Mouse (Mus musculus): Measurements from ENCODE around the gene Eps8l3. TPM values are rescaled to one million over a fixed set of nuclear protein-coding genes. Genes with fewer than 3 reads are reported as not detected.

Eps8l3 gene
- 0.13 TPM in 1 of 2 replicates, not detected in the other for polyA plus RNA-seq (2015; fragmentation: Nextera tagmentation; extraction: Ambion mirVana)

DNA sequence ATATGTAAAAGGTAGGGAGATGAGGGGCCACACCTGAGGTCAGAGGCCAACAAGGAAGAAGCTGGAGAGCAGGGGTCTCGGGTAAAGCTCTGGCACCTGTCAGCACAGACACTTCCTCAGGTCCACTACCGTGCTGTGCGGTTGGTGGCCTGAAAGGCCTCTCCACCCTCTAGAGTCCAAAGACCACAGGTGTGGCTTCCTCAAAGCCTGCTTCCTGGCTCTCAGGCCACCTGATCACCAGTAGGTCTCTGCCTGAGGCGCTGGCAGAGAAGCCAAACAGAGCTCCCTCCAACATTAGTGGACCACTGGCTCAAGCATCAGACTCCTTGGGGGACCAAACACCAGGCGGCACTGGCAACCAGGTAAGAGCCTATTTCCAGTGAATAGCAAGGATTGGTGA is at the start of gene Eps8l3:
Gene Eps8l3, plus strand, starts transcription at position 225 of the 400 bp plus-strand sequence.
- Histone ChIP-seq H3K4me3 (no peak within 1 kb of the TSS), H3K4me1 (replicated peaks) (no peaks in the 10 kb centered on the region), H3K9ac (no peak within 1 kb of the TSS), H3K4me2 (no peak within 1 kb of the TSS), H3K27me3 (no peaks in the 10 kb centered on the region), H3K9me3 (no peaks in the 10 kb centered on the region), H3K36me3 (no peaks in the 10 kb centered on the region), H3K27ac (replicated peaks) (no peak within 1 kb of the TSS)
- 86% methylated on average over 5 of the region's 5 CpGs for WGBS
- ATAC-seq (ENCODE audit: low FRiP score, low read depth): no peak

DNA sequence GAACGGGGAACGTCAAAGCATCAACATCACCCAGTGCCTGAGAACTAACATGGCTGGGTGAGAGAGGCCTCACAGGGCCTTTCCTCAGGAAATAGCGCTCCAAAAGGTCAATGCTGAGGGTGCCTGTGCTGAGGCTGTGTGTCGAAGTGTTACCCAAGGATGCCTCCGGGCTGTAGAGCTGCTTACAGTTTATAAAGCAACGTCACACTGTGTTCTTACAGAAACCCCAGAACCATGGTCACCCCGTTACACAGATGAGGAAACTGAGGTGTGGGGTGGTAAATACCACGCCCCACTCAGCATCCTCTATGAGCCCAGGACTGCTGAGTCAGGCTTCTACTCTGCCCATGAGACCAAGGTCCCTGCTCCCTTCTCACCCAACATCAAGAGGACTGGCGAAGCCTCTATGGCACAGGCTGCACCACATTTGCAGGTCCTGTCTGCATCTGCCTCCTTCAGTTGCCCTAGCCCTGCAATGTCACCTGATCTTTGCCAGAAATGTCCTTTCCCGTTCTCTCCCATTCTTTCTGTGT is 49.1 kb upstream of the Eps8l3 start:
- WGBS: 90% methylated on average over 10 of the region's 10 CpGs
- Histone ChIP-seq H3K27ac (replicated peaks) (no peak overlapping the region), H3K9me3 (no peaks in the 10 kb centered on the region), H3K9ac (no peak overlapping the region), H3K4me1 (replicated peaks) (peaks cover 9% of the 10 kb centered on the region), H3K4me3 (no peak overlapping the region), H3K27me3 (no peaks in the 10 kb centered on the region), H3K36me3 (no peaks in the 10 kb centered on the region), H3K4me2 (no peak overlapping the region)
- no peak for ATAC-seq (ENCODE audit: low FRiP score, low read depth)

DNA sequence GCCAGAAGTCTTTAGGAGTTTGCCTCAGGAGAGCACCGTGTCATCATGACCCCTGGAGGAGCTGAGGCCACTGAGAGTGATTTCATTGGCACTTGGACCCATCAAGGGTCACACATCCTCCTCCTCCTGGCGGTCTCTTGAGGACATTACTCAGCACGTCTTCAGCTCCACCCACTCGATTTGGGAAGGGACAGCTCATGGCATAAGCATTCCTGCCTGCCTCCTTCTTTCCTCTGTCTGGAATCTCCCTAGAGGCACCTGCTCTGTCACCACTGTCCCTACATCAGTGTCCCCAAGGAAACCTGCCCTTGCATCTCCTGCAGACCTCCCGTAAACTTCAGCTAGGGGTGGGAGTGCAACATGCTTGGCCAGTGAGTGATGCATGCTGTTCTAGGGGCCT is 48.5 kb upstream of the Eps8l3 start:
- 62% methylated on average over 5 of the region's 5 CpGs for WGBS

DNA sequence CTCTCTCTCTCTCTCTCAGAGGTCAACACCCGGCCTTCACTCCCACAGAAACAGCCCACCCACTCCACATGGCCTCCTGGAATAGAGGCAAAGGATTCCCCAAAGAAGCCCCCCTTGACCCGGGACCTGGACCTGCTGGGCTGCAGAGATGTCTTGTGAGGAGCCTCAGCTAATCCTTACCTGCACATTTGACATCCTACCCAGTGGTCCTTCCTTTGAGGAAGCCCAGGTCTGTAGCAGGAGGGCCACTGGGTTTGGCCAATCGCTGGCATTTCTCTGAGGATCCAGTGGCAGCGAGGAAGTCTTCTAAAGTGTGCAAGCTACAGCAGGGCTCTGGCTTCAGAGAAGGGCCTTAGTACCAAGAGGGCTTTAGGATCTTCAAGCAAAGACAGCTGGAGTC is 48.0 kb upstream of the Eps8l3 start:
- no peaks in the 10 kb centered on the region for H3K9me3 ChIP-seq
- H3K4me1 ChIP-seq (replicated peaks): peaks cover 18% of the 10 kb centered on the region
- no peaks in the 10 kb centered on the region for H3K27me3 ChIP-seq
- no peak overlapping the region for H3K4me2 ChIP-seq
- no peak overlapping the region for H3K9ac ChIP-seq
- H3K4me3 ChIP-seq: no peak overlapping the region
- 84% methylated on average over 4 of the region's 4 CpGs for WGBS
- no peaks in the 10 kb centered on the region for H3K36me3 ChIP-seq
- no peak overlapping the region for H3K27ac ChIP-seq (replicated peaks)
- ATAC-seq (ENCODE audit: low FRiP score, low read depth): no peak

More for the DNA sequence above, 48.5 kb upstream of the Eps8l3 start:
- Histone ChIP-seq H3K27ac (replicated peaks) (no peak overlapping the region), H3K36me3 (no peaks in the 10 kb centered on the region), H3K9me3 (no peaks in the 10 kb centered on the region), H3K27me3 (no peaks in the 10 kb centered on the region), H3K9ac (no peak overlapping the region), H3K4me3 (no peak overlapping the region), H3K4me1 (replicated peaks) (peaks cover 14% of the 10 kb centered on the region), H3K4me2 (no peak overlapping the region)
- no peak for ATAC-seq (ENCODE audit: low FRiP score, low read depth)

DNA sequence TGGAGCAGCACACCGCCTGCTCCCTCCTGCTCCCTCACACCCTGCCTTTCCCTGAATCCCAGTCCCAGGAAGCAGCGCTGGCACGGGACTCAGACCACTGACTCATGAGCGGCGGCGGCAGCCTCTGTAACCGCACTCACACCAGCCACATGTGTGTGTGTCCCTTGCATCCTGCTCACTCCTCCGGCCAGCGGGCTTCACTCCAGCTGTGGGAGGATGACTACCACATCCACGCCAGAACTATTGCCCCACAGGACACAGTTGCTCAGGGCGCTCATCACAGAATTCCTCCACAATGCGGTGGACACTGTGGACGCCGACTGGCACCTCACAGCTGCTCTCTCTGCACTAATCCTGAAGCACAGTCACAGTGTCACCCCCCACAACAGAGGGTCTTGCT is 47.4 kb upstream of the Eps8l3 start:
- WGBS: 67% methylated on average over 14 of the region's 14 CpGs
- no peak for ATAC-seq (ENCODE audit: low FRiP score, low read depth)
- Histone ChIP-seq H3K9ac (no peak overlapping the region), H3K9me3 (no peaks in the 10 kb centered on the region), H3K4me1 (replicated peaks) (peaks cover 22% of the 10 kb centered on the region), H3K27ac (replicated peaks) (no peak overlapping the region), H3K4me3 (no peak overlapping the region), H3K4me2 (no peak overlapping the region), H3K36me3 (no peaks in the 10 kb centered on the region), H3K27me3 (no peaks in the 10 kb centered on the region)

DNA sequence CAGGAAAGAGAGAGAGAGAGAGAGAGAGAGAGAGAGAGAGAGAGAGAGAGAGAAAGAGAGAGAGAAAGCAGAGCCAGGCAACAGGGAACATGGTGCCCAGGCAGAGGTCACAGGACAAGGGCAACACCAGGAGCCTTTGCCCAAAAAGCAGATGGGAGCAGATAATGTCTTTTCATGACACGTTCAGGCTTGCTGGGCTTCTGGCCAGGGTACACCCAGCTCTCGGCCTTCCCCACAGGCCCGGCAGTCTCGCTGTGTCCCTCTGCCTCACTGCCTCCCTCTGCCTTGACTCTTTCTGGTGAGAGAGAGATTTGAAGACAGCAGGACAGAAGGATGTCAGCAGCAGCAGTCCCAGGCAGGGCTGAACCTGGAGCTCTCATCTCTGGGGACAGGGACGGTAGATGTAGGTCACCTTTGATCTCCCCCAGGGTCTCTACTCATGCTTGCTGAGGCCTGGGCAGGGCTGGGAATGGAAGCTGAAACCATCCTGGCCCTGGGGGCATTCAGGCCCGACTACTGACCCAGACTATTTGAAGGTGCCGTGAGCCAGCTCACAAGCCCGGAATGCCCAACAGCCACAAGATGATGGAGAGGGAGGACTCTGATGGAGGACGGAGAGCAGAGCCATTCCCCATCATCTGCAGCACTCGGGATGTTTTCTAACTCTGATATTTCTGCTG is 45.0 kb upstream of the Eps8l3 start:
- H3K4me1 ChIP-seq (replicated peaks): peaks cover 22% of the 10 kb centered on the region
- WGBS: 64% methylated on average over 10 of the region's 10 CpGs
- H3K27me3 ChIP-seq: no peaks in the 10 kb centered on the region
- no peaks in the 10 kb centered on the region for H3K36me3 ChIP-seq
- no peaks in the 10 kb centered on the region for H3K9me3 ChIP-seq
- no peak overlapping the region for H3K4me2 ChIP-seq
- no peak for ATAC-seq (ENCODE audit: low FRiP score, low read depth)
- H3K4me3 ChIP-seq: no peak overlapping the region
- no peak overlapping the region for H3K27ac ChIP-seq (replicated peaks)
- no peak overlapping the region for H3K9ac ChIP-seq

DNA sequence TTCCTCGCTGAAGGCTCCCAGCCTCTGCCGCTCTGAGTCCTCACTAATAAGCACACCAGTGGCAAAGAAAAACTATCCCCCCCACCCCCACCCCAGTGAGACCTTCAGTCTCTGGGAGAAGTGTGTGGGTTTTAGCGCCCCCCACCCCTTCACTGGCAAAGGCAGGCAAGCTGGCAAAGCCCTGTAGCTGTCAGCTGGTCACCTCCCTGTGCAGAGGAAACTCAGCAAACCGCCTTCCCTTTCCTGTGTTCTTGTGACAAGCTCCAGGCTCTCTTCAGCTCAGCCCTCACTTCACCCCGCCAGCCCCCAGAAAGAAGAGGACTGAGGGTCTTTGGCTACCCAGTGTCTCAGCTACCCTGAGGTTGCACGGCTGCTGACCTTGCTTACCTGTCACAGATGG is 44.4 kb upstream of the Eps8l3 start:
- H3K27ac ChIP-seq (replicated peaks): no peak overlapping the region
- H3K4me1 ChIP-seq (replicated peaks): peaks cover 22% of the 10 kb centered on the region
- H3K9me3 ChIP-seq: no peaks in the 10 kb centered on the region
- H3K36me3 ChIP-seq: no peaks in the 10 kb centered on the region
- H3K9ac ChIP-seq: no peak overlapping the region
- no peak overlapping the region for H3K4me3 ChIP-seq
- 54% methylated on average over 6 of the region's 6 CpGs for WGBS
- H3K27me3 ChIP-seq: no peaks in the 10 kb centered on the region
- no peak overlapping the region for H3K4me2 ChIP-seq
- peak; percentile 23; the same call in 1 of the 2 replicates for ATAC-seq (ENCODE audit: low FRiP score, low read depth)

DNA sequence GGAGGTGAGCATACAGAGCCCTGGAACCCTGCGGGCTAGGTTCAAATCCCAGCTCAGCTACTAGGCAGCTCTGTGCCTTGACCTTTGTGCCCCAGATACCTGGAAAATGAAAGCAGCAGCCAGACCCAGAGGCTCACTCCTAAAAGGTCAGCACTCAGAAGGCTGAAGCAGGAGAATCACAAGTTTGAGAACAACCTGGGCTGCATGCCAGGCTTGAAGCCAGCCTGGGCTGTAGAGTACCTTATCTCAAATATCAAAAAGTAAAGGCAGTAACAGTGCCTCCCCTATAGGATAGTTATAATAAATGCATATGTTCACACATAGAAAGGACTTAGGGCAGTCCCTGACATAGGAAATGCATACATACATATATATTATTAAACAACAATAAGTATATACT is 43.7 kb upstream of the Eps8l3 start:
- 0 out of 2 replicates have a peak, but pooled peaks have one; percentile 6 for ATAC-seq (ENCODE audit: low FRiP score, low read depth)
- Histone ChIP-seq H3K36me3 (no peaks in the 10 kb centered on the region), H3K27ac (replicated peaks) (no peak overlapping the region), H3K9me3 (no peaks in the 10 kb centered on the region), H3K9ac (no peak overlapping the region), H3K4me2 (no peak overlapping the region), H3K4me1 (replicated peaks) (peaks cover 22% of the 10 kb centered on the region), H3K4me3 (no peak overlapping the region), H3K27me3 (no peaks in the 10 kb centered on the region)
- 53% methylated on average over 1 of the region's 1 CpGs for WGBS

DNA sequence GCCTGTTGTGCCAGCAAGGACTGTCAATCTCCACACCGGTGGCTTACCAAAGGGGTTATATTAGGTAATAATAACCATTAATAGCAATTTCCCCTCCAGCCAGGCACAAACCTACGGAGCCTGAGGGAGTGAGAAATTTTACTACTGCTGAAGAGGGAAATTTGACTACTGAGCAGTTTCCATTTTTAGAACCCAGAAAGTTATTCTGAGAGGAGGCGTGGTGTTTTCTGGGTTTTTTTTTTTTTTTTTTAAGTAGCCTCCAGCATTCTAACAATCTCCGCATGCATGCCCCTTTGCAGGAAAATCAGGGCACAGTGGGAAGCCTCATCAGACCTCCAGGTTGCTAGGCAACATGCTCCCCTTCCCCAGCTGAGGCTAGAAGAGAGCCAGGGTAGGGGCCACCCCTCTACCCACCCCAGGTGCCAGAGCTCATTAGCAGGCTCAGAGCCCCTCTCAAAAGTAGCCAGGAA is 43.1 kb upstream of the Eps8l3 start:
- Histone ChIP-seq H3K27ac (replicated peaks) (0 out of 2 replicates have a peak overlapping the region, but pooled peaks have one; percentile 17), H3K9me3 (no peaks in the 10 kb centered on the region), H3K4me1 (replicated peaks) (peaks cover 22% of the 10 kb centered on the region), H3K9ac (no peak overlapping the region), H3K36me3 (no peaks in the 10 kb centered on the region), H3K4me2 (no peak overlapping the region), H3K4me3 (no peak overlapping the region), H3K27me3 (no peaks in the 10 kb centered on the region)
- ATAC-seq (ENCODE audit: low FRiP score, low read depth): peak; percentile 67; the same call in 1 of the 2 replicates
- 19% methylated on average over 4 of the region's 4 CpGs for WGBS

DNA sequence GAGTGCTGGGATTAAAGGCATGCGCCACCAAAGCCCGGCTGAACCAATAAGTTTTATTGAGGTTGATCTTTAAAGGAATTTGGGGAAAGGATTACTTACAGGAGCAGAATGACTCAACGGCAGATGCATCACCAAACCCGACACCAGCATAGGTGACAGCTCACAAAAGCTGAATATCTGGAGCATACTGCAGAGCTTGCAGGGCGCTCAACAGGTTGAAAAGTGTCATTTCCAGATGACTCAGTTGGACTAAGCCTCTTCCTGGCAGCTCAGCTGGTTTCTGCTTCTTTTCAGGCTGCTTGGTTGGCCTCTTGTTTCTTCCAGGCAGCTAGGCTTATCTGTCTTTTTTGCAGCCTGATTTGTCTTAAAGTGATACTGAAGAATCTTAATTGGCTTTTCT is 41.7 kb upstream of the Eps8l3 start:
- H3K36me3 ChIP-seq: no peaks in the 10 kb centered on the region
- 93% methylated on average over 5 of the region's 5 CpGs for WGBS
- no peak overlapping the region for H3K4me2 ChIP-seq
- no peak overlapping the region for H3K9ac ChIP-seq
- H3K27ac ChIP-seq (replicated peaks): no peak overlapping the region
- no peak overlapping the region for H3K4me3 ChIP-seq
- no peaks in the 10 kb centered on the region for H3K9me3 ChIP-seq
- peaks cover 22% of the 10 kb centered on the region for H3K4me1 ChIP-seq (replicated peaks)
- no peaks in the 10 kb centered on the region for H3K27me3 ChIP-seq
- no peak for ATAC-seq (ENCODE audit: low FRiP score, low read depth)

DNA sequence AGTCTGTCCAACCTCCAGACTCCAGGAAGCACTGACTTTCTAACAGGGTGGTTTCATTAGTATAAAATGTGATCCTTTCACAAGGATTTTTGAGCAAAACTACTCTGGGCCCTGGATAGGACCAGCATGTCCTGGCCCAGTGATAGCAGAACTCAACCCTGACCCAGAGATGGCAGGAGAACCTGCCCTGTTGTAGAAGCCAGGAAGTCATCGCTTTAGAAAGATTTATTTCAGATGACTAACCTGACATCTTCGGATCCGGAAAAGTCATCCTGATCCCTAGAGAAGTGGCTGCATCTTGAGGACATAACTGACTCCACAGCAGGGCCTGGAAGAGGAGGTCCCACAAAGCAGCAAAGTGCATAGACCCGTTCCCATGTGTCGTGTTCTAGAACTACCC is 37.2 kb upstream of the Eps8l3 start:
- 91% methylated on average over 5 of the region's 5 CpGs for WGBS
- no peaks in the 10 kb centered on the region for H3K9me3 ChIP-seq
- H3K4me2 ChIP-seq: no peak overlapping the region
- no peak for ATAC-seq (ENCODE audit: low FRiP score, low read depth)
- H3K27ac ChIP-seq (replicated peaks): no peak overlapping the region
- H3K4me3 ChIP-seq: no peak overlapping the region
- H3K27me3 ChIP-seq: no peaks in the 10 kb centered on the region
- H3K4me1 ChIP-seq (replicated peaks): peaks cover 11% of the 10 kb centered on the region; the same call in 1 of the 2 replicates
- H3K36me3 ChIP-seq: no peaks in the 10 kb centered on the region
- H3K9ac ChIP-seq: no peak overlapping the region

DNA sequence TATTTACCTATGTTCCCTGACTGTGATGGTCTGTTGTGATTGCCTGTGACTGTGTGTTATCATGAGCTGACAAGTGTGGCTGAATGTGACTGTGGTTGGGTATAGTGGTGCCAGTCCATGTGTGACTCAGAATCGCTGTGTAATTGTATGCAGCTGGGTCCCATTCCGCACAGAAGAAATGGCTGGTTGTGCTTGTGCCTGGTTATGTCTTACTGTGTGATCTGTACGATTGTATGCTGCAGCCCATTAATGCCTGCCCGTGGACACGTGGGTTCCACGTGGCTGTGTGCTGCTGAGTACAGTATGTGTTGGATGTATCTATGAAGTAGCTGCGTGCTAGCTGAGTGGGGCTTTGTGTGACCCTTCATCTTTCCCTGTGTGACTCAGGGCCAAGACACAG is 36.2 kb upstream of the Eps8l3 start:
- no peak overlapping the region for H3K27ac ChIP-seq (replicated peaks)
- H3K9me3 ChIP-seq: no peaks in the 10 kb centered on the region
- ATAC-seq (ENCODE audit: low FRiP score, low read depth): no peak

More for the DNA sequence above, 36.2 kb upstream of the Eps8l3 start:
- Histone ChIP-seq H3K36me3 (no peaks in the 10 kb centered on the region), H3K9ac (no peak overlapping the region), H3K4me3 (no peak overlapping the region), H3K4me1 (replicated peaks) (peaks cover 11% of the 10 kb centered on the region; the same call in 1 of the 2 replicates), H3K4me2 (no peak overlapping the region), H3K27me3 (no peaks in the 10 kb centered on the region)
- 84% methylated on average over 7 of the region's 7 CpGs for WGBS

Measured in hindbrain, embryonic 15.5 days (tissue).